Mouse (Mus musculus): ENCODE results near the gene Slc7a10.

The Slc7a10 gene

GRCm38 (mm10) chr7:35185889-35186569 lies at the start of gene Slc7a10:
TSS of gene Slc7a10 (plus strand) at chr7:35186385.
- no peak for DNase-seq (ENCODE audit: low spot score in 2 of 2)

- DNase-seq (ENCODE audit: low spot score in 2 of 2), result no peak
Observed at GRCm38 (mm10) chr7:35137524-35137923, 48.7 kb upstream of the Slc7a10 start.

- no peak for DNase-seq (ENCODE audit: low spot score in 2 of 2)
Observed at GRCm38 (mm10) chr7:35138481-35138880, 47.7 kb upstream of the Slc7a10 start.

- DNase-seq (ENCODE audit: low spot score in 2 of 2), result no peak
Observed at GRCm38 (mm10) chr7:35139880-35140279, 46.3 kb upstream of the Slc7a10 start.

GRCm38 (mm10) chr7:35141519-35141918 lies 44.7 kb upstream of the Slc7a10 start:
- no peak for DNase-seq (ENCODE audit: low spot score in 2 of 2)

- no peak for DNase-seq (ENCODE audit: low spot score in 2 of 2)
Observed at GRCm38 (mm10) chr7:35142522-35142921, 43.7 kb upstream of the Slc7a10 start.

GRCm38 (mm10) chr7:35143864-35144618 lies 42.1 kb upstream of the Slc7a10 start:
- DNase-seq (ENCODE audit: low spot score in 2 of 2), result no peak

GRCm38 (mm10) chr7:35145068-35145467 lies 41.1 kb upstream of the Slc7a10 start:
- no peak for DNase-seq (ENCODE audit: low spot score in 2 of 2)

- no peak for DNase-seq (ENCODE audit: low spot score in 2 of 2)
Observed at GRCm38 (mm10) chr7:35146269-35146668, 39.9 kb upstream of the Slc7a10 start.

- no peak for DNase-seq (ENCODE audit: low spot score in 2 of 2)
Observed at GRCm38 (mm10) chr7:35149616-35150433, 36.4 kb upstream of the Slc7a10 start.

- no peak for DNase-seq (ENCODE audit: low spot score in 2 of 2)
Observed at GRCm38 (mm10) chr7:35150860-35151259, 35.3 kb upstream of the Slc7a10 start.

GRCm38 (mm10) chr7:35154449-35154848 lies 31.7 kb upstream of the Slc7a10 start:
- no peak for DNase-seq (ENCODE audit: low spot score in 2 of 2)

- DNase-seq (ENCODE audit: low spot score in 2 of 2), result no peak
Observed at GRCm38 (mm10) chr7:35156561-35157477, 29.4 kb upstream of the Slc7a10 start.

- DNase-seq (ENCODE audit: low spot score in 2 of 2), result no peak
Observed at GRCm38 (mm10) chr7:35157512-35157911, 28.7 kb upstream of the Slc7a10 start.

GRCm38 (mm10) chr7:35162443-35162842 lies 23.7 kb upstream of the Slc7a10 start:
- no peak for DNase-seq (ENCODE audit: low spot score in 2 of 2)

- DNase-seq (ENCODE audit: low spot score in 2 of 2), result no peak
Observed at GRCm38 (mm10) chr7:35163600-35163999, 22.6 kb upstream of the Slc7a10 start.

- DNase-seq (ENCODE audit: low spot score in 2 of 2), result no peak
Observed at GRCm38 (mm10) chr7:35164131-35164530, 22.1 kb upstream of the Slc7a10 start.

GRCm38 (mm10) chr7:35166988-35167387 lies 19.2 kb upstream of the Slc7a10 start:
- no peak for DNase-seq (ENCODE audit: low spot score in 2 of 2)

GRCm38 (mm10) chr7:35167925-35168324 lies 18.3 kb upstream of the Slc7a10 start:
- DNase-seq (ENCODE audit: low spot score in 2 of 2), result no peak

- peak; percentile 79 to 92 for DNase-seq (ENCODE audit: low spot score in 2 of 2)
Observed at GRCm38 (mm10) chr7:35169341-35169740, 16.8 kb upstream of the Slc7a10 start.

- DNase-seq (ENCODE audit: low spot score in 2 of 2), result peak in 1 of 2 experiments; percentile 50
Observed at GRCm38 (mm10) chr7:35171867-35172382, 14.3 kb upstream of the Slc7a10 start.

All from spleen, postnatal 4 days (tissue).